Mouse (Mus musculus) pancreas, adult 10 weeks (tissue): ENCODE measurements around the gene Chst8. TPM values are rescaled to one million over a fixed set of nuclear protein-coding genes. Genes with fewer than 3 reads are reported as not detected.

ENCODE experiments used
- polyA plus RNA-seq: library from polyadenylated mRNA; stranded (reverse); fragments of 350-450 nt; fragmentation: Illumina TruSeq; extraction: RNeasy Lipid Tissue Mini Kit (QIAGEN cat#74804); gene quantifications from one replicate; pipeline ENCODE4 v1.2.3, GENCODE M21; 2015; ENCODE audit warnings: low read depth, low replicate concordance; ENCODE audit not compliant: insufficient read depth

Gene Chst8
- polyA plus RNA-seq: not detected

GRCm38 (mm10) chr7:34812531-34813111 lies at the start of gene Chst8:
Gene Chst8, minus strand, starts transcription at chr7:34812711.

GRCm38 (mm10) chr7:34656632-34657031 lies 155.9 kb downstream of the Chst8 start, which contains the start of gene Kctd15:
Gene Kctd15, minus strand, starts transcription at chr7:34656732.

Other genes with a start within 250 kb of the Chst8 start
- 3.3 TPM for gene Kctd15, start 156.0 kb downstream of the Chst8 start, polyA plus RNA-seq
- gene Pepd, start 99.7 kb upstream of the Chst8 start, polyA plus RNA-seq: 13.5 TPM
- gene Cebpg, start 243.9 kb upstream of the Chst8 start, polyA plus RNA-seq: 7.1 TPM